Mouse (Mus musculus): ENCODE data around the gene Tcte3.

DNA sequence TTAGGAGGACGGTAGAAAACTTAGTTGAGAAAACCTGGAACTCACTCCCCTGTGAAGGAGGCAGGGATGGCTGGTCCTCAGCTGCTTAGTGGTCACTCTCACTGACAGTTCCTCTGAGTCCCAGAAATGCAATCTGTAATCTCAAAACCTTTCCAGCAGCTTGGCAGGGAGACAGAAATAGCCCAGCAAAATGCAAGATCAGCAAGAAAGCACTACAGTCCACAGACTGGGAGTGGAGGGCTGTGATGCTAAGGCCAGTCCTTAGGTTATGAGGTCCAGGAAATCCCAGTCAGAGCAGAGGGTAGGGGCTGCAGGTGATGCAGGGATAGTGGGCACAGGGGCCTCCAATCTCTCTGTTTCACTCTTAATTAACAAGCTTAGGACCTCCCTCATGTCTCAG lies 25.6 kb upstream of the Tcte3 start:
- TF ChIP-seq EP300 (IDR thresholded peaks at IDR 0.05; ENCODE audit: low read depth) (no peak), CTCF (IDR thresholded peaks at IDR 0.05; ENCODE audit: low read depth) (no peak)
